Mouse (Mus musculus) intestine, embryonic 16.5 days (tissue): ENCODE data around the gene Aldh1l1. TPM values are rescaled to one million over a fixed set of nuclear protein-coding genes. Genes with fewer than 3 reads are reported as not detected.

Experiments
- ATAC-seq: fragments of 200-750 bp; cut with Nextera tagmentation; 2 replicates; pipeline ENCODE4 v1.8.0; 2017; ENCODE audit warnings: moderate TSS enrichment, moderate library complexity
- H3K27ac ChIP-seq: fragments of 300-500 bp; sonication (generic); 2 replicates; pipeline ENCODE4 v1.5.1; 2014; ENCODE audit warnings: mild to moderate bottlenecking, low read length
- H3K27me3 ChIP-seq: fragments of 300-500 bp; sonication (generic); replicated peaks from 2 replicates; pipeline ENCODE4 v1.6.1; 2014; ENCODE audit warnings: low read length, control low read depth, mixed read lengths; ENCODE audit not compliant: control insufficient read depth, insufficient read depth
- H3K36me3 ChIP-seq: fragments of 300-500 bp; sonication (generic); 2 replicates; pipeline ENCODE4 v1.6.1; 2014; ENCODE audit warnings: low read length, control low read depth; ENCODE audit not compliant: control insufficient read depth, insufficient read depth
- H3K4me1 ChIP-seq: fragments of 300-500 bp; sonication (generic); 2 replicates; pipeline ENCODE4 v1.6.1; 2014; ENCODE audit warnings: low read length, control low read depth, mixed read lengths; ENCODE audit not compliant: control insufficient read depth, insufficient read depth
- H3K4me2 ChIP-seq: fragments of 300-500 bp; sonication (generic); 2 replicates; pipeline ENCODE4 v1.6.1; 2014; ENCODE audit warnings: low read depth, low read length, control low read depth
- H3K4me3 ChIP-seq: fragments of 300-500 bp; sonication (generic); 2 replicates; pipeline ENCODE4 v1.5.1; 2014; ENCODE audit warnings: mild to moderate bottlenecking, low read length
- H3K9ac ChIP-seq: fragments of 300-500 bp; sonication (generic); 2 replicates; pipeline ENCODE4 v1.6.1; 2014; ENCODE audit warnings: low read depth, low read length
- H3K9me3 ChIP-seq: fragments of 300-500 bp; sonication (generic); 2 replicates; pipeline ENCODE4 v1.6.1; 2016; ENCODE audit warnings: low read length, control low read depth; ENCODE audit not compliant: control insufficient read depth
- WGBS: fragments of 180-500 bp; shearing (Covaris S2); extraction: QIAGEN DNeasy Blood & Tissue Kit; methylation state at CpG from one replicate; pipeline ENCODE4 v1.1.7; 2014; 5-methylcytosine and 5-hydroxymethylcytosine counted together
- polyA plus RNA-seq: library from polyadenylated mRNA; unstranded; fragments of >200 nt; fragmentation: Nextera tagmentation; extraction: Ambion mirVana; gene quantifications from 2 replicates; pipeline ENCODE4 v1.2.1, GENCODE M21; 2015

The Aldh1l1 gene
- polyA plus RNA-seq, 1 experiment from 2014 or later = 27.4 TPM

GRCm38 (mm10) chr6:90533505-90533904 is 47.3 kb downstream of the Aldh1l1 start:
- Histone ChIP-seq H3K9ac (no peak overlapping the region), H3K36me3 (no peaks in the 10 kb centered on the region), H3K9me3 (no peaks in the 10 kb centered on the region), H3K27ac (no peak overlapping the region), H3K27me3 (no peaks in the 10 kb centered on the region), H3K4me2 (no peak overlapping the region), H3K4me3 (no peak overlapping the region), H3K4me1 (0 out of 2 replicates have a peak, but pooled peaks cover 2% of the 10 kb centered on the region)
- WGBS = 81% methylated on average over 3 of the region's 3 CpGs
- no peak for ATAC-seq

- Histone ChIP-seq H3K9ac (no peak overlapping the region), H3K4me1 (no peaks in the 10 kb centered on the region), H3K27ac (no peak overlapping the region), H3K4me2 (no peak overlapping the region), H3K4me3 (no peak overlapping the region), H3K36me3 (no peaks in the 10 kb centered on the region), H3K9me3 (no peaks in the 10 kb centered on the region), H3K27me3 (no peaks in the 10 kb centered on the region)
- 77% methylated on average over 8 of the region's 8 CpGs for WGBS
- no peak; the same call in 1 of the 2 replicates for ATAC-seq
Measured at GRCm38 (mm10) chr6:90534701-90535475, 48.7 kb downstream of the Aldh1l1 start.

- Histone ChIP-seq H3K36me3 (no peaks in the 10 kb centered on the region), H3K4me2 (no peak overlapping the region), H3K9me3 (no peaks in the 10 kb centered on the region), H3K4me1 (no peaks in the 10 kb centered on the region), H3K4me3 (no peak overlapping the region), H3K27ac (no peak overlapping the region), H3K27me3 (no peaks in the 10 kb centered on the region; the same call in 1 of the 2 replicates), H3K9ac (no peak overlapping the region)
- no peak for ATAC-seq
- 78% methylated on average over 3 of the region's 3 CpGs for WGBS
Measured at GRCm38 (mm10) chr6:90536824-90537223, 50.6 kb downstream of the Aldh1l1 start.

GRCm38 (mm10) chr6:90537941-90538340 is 51.7 kb downstream of the Aldh1l1 start:
- Histone ChIP-seq H3K4me3 (no peak overlapping the region), H3K4me1 (no peaks in the 10 kb centered on the region), H3K4me2 (no peak overlapping the region), H3K27me3 (peaks cover 3% of the 10 kb centered on the region; the same call in 1 of the 2 replicates), H3K9ac (no peak overlapping the region), H3K9me3 (no peaks in the 10 kb centered on the region), H3K27ac (no peak overlapping the region), H3K36me3 (no peaks in the 10 kb centered on the region)
- WGBS = 6% methylated on average over 7 of the region's 7 CpGs
- ATAC-seq = peak; percentile 86

GRCm38 (mm10) chr6:90539271-90539670 is 53.0 kb downstream of the Aldh1l1 start:
- WGBS = 88% methylated on average over 4 of the region's 4 CpGs
- Histone ChIP-seq H3K27ac (no peak overlapping the region), H3K36me3 (no peaks in the 10 kb centered on the region), H3K4me2 (no peak overlapping the region), H3K4me3 (no peak overlapping the region), H3K4me1 (no peaks in the 10 kb centered on the region), H3K9me3 (no peaks in the 10 kb centered on the region), H3K9ac (no peak overlapping the region), H3K27me3 (peaks cover 3% of the 10 kb centered on the region; the same call in 1 of the 2 replicates)
- ATAC-seq = no peak

GRCm38 (mm10) chr6:90540520-90540919 is 54.3 kb downstream of the Aldh1l1 start:
- H3K27me3 ChIP-seq = peaks cover 3% of the 10 kb centered on the region; the same call in 1 of the 2 replicates
- WGBS = 100% methylated on average over 1 of the region's 1 CpGs
- H3K4me2 ChIP-seq = no peak overlapping the region
- no peaks in the 10 kb centered on the region for H3K4me1 ChIP-seq
- no peak overlapping the region for H3K4me3 ChIP-seq
- no peaks in the 10 kb centered on the region for H3K36me3 ChIP-seq
- no peaks in the 10 kb centered on the region for H3K9me3 ChIP-seq
- H3K27ac ChIP-seq = no peak overlapping the region
- no peak overlapping the region for H3K9ac ChIP-seq
- no peak for ATAC-seq

GRCm38 (mm10) chr6:90541367-90541772 is 55.1 kb downstream of the Aldh1l1 start:
- no peak overlapping the region for H3K27ac ChIP-seq
- 69% methylated on average over 5 of the region's 5 CpGs for WGBS
- H3K4me2 ChIP-seq = no peak overlapping the region
- no peak overlapping the region for H3K4me3 ChIP-seq
- peaks cover 2% of the 10 kb centered on the region; the same call in 1 of the 2 replicates for H3K4me1 ChIP-seq
- peaks cover 3% of the 10 kb centered on the region; the same call in 1 of the 2 replicates for H3K27me3 ChIP-seq
- no peak for ATAC-seq
- H3K9me3 ChIP-seq = no peaks in the 10 kb centered on the region
- no peaks in the 10 kb centered on the region for H3K36me3 ChIP-seq
- H3K9ac ChIP-seq = no peak overlapping the region

- Histone ChIP-seq H3K36me3 (no peaks in the 10 kb centered on the region), H3K4me2 (no peak overlapping the region), H3K4me3 (no peak overlapping the region), H3K9ac (no peak overlapping the region), H3K4me1 (peaks cover 7% of the 10 kb centered on the region; the same call in 1 of the 2 replicates), H3K27me3 (peaks cover 3% of the 10 kb centered on the region; the same call in 1 of the 2 replicates), H3K27ac (no peak overlapping the region), H3K9me3 (no peaks in the 10 kb centered on the region)
- ATAC-seq = peak; percentile 52
- WGBS = 51% methylated on average over 2 of the region's 2 CpGs
Measured at GRCm38 (mm10) chr6:90544433-90544832, 58.2 kb downstream of the Aldh1l1 start.

GRCm38 (mm10) chr6:90546274-90546673 is 60.0 kb downstream of the Aldh1l1 start:
- Histone ChIP-seq H3K36me3 (no peaks in the 10 kb centered on the region), H3K4me1 (peaks cover 7% of the 10 kb centered on the region; the same call in 1 of the 2 replicates), H3K27ac (no peak overlapping the region), H3K9ac (no peak overlapping the region), H3K4me3 (no peak overlapping the region), H3K9me3 (no peaks in the 10 kb centered on the region), H3K4me2 (no peak overlapping the region), H3K27me3 (0 out of 2 replicates have a peak, but pooled peaks cover 3% of the 10 kb centered on the region)
- 52% methylated on average over 3 of the region's 3 CpGs for WGBS
- ATAC-seq = peak; percentile 19; the same call in 1 of the 2 replicates
